Mouse (Mus musculus) stomach, embryonic 16.5 days (tissue): ENCODE results near the gene Slc6a5. TPM values are rescaled to one million over a fixed set of nuclear protein-coding genes. Genes with fewer than 3 reads are reported as not detected.
A peak's percentile ranks its signal among the peaks of the same experiment; 100 is the strongest.

Source experiments
- ATAC-seq: fragments of 200-750 bp; cut with Nextera tagmentation; 2 replicates; pipeline ENCODE4 v1.8.0; 2017; ENCODE audit warnings: moderate number of reproducible peaks, moderate TSS enrichment; ENCODE audit not compliant: insufficient read depth, low FRiP score
- H3K27ac ChIP-seq: fragments of 300-500 bp; sonication (generic); 2 replicates; pipeline ENCODE4 v1.5.1; 2014; ENCODE audit warnings: low read length
- H3K27me3 ChIP-seq: fragments of 300-500 bp; sonication (generic); 2 replicates; pipeline ENCODE4 v1.6.1; 2014; ENCODE audit warnings: low read length, control low read depth, mixed read lengths; ENCODE audit not compliant: control insufficient read depth, insufficient read depth
- H3K36me3 ChIP-seq: fragments of 300-500 bp; sonication (generic); 2 replicates; pipeline ENCODE4 v1.6.1; 2014; ENCODE audit warnings: low read length; ENCODE audit not compliant: control insufficient read depth, insufficient read depth
- H3K4me1 ChIP-seq: fragments of 300-500 bp; sonication (generic); 2 replicates; pipeline ENCODE4 v1.6.1; 2014; ENCODE audit warnings: low read length, control low read depth, mixed read lengths; ENCODE audit not compliant: control insufficient read depth, insufficient read depth
- H3K4me2 ChIP-seq: fragments of 300-500 bp; sonication (generic); 2 replicates; pipeline ENCODE4 v1.6.1; 2014; ENCODE audit warnings: low read depth, low read length, mixed read lengths
- H3K4me3 ChIP-seq: fragments of 300-500 bp; sonication (generic); replicated peaks from 2 replicates; pipeline ENCODE4 v1.5.1; 2014; ENCODE audit warnings: mild to moderate bottlenecking, low read length
- H3K9ac ChIP-seq: fragments of 300-500 bp; sonication (generic); 2 replicates; pipeline ENCODE4 v1.6.1; 2014; ENCODE audit warnings: low read length
- H3K9me3 ChIP-seq: fragments of 300-500 bp; sonication (generic); replicated peaks from 2 replicates; pipeline ENCODE4 v1.6.1; 2016; ENCODE audit warnings: low read length, control low read depth; ENCODE audit not compliant: control insufficient read depth
- WGBS: fragments of 180-500 bp; shearing (Covaris S2); extraction: QIAGEN DNeasy Blood & Tissue Kit; methylation state at CpG from one replicate; pipeline ENCODE4 v1.1.7; 2014; 5-methylcytosine and 5-hydroxymethylcytosine counted together
- polyA plus RNA-seq: library from polyadenylated mRNA; unstranded; fragments of >200 nt; fragmentation: Nextera tagmentation; extraction: Ambion mirVana; gene quantifications from 2 replicates; pipeline ENCODE4 v1.2.1, GENCODE M21; 2015

Gene Slc6a5
- polyA plus RNA-seq, 1 experiment from 2014 or later: not detected

DNA sequence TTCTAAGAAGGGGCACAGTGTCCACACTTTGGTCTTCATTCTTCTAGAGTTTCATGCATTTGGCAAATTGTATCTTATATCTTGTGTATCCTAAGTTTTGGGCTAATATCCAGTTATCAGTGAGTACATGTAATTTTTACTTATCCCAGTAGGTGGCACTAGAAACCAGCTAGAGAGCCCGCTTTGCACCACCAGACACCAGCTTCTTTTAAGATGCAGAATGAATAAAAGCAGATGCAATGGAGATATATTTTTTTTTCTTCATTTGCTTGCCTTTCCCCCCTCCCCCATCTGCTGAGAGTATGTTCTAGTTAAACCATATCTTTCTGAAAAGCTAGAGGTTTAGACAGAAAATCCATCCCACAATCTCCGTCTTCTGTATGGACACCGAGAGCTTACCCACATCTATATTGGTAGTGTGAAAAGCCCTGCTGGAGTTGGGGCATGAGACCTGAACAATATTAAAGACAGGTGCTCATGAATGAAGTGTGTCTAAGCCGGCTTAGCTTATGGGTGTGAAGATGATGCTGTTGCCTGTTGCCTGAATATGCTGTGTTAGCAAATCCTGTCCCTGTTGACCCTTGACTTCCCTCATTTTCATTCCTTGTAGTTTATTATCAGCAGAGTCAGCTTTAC, 43.7 kb downstream of the Slc6a5 start:
- ATAC-seq: no peak
- no peak overlapping the region for H3K4me2 ChIP-seq
- H3K36me3 ChIP-seq: no peaks in the 10 kb centered on the region
- no peaks in the 10 kb centered on the region for H3K27me3 ChIP-seq
- no peak overlapping the region for H3K27ac ChIP-seq
- H3K4me3 ChIP-seq: no peak overlapping the region
- no peak overlapping the region for H3K9ac ChIP-seq
- H3K4me1 ChIP-seq: no peaks in the 10 kb centered on the region
- no peaks in the 10 kb centered on the region for H3K9me3 ChIP-seq
- 53% methylated on average over 4 of the region's 4 CpGs for WGBS

- Histone ChIP-seq H3K4me1 (no peaks in the 10 kb centered on the region), H3K27me3 (no peaks in the 10 kb centered on the region), H3K27ac (no peak overlapping the region), H3K4me3 (no peak overlapping the region), H3K36me3 (no peaks in the 10 kb centered on the region), H3K9me3 (no peaks in the 10 kb centered on the region), H3K4me2 (no peak overlapping the region), H3K9ac (no peak overlapping the region)
- no peak for ATAC-seq
- WGBS: 53% methylated on average over 7 of the region's 7 CpGs
These were observed 44.9 kb downstream of the Slc6a5 start for GRCm38 (mm10) chr7:49954834-49955233.

DNA sequence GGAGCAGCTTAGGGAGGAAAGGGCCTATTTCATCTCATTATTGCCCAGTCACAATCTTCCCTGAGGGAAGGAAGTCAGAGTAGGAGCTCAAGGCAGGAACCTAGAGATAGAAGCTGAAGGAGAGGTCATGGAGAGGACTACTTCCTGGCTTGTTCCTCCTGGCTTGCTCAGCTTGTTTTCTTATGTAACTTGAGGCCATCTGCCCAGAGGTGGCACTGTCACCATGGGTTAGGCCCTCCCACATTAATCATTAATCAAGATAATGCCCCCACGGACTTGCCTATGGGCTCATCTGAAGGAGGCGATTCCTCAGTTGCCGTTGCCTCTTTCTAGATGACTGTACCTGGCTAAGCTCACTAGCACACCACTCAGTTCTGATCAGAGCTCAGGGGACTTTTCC, 47.2 kb downstream of the Slc6a5 start:
- no peaks in the 10 kb centered on the region for H3K27me3 ChIP-seq
- H3K4me2 ChIP-seq: no peak overlapping the region
- no peak overlapping the region for H3K9ac ChIP-seq
- 45% methylated on average over 3 of the region's 3 CpGs for WGBS
- H3K27ac ChIP-seq: no peak overlapping the region
- no peak overlapping the region for H3K4me3 ChIP-seq
- no peaks in the 10 kb centered on the region for H3K36me3 ChIP-seq
- ATAC-seq: no peak
- no peaks in the 10 kb centered on the region for H3K4me1 ChIP-seq
- no peaks in the 10 kb centered on the region for H3K9me3 ChIP-seq

DNA sequence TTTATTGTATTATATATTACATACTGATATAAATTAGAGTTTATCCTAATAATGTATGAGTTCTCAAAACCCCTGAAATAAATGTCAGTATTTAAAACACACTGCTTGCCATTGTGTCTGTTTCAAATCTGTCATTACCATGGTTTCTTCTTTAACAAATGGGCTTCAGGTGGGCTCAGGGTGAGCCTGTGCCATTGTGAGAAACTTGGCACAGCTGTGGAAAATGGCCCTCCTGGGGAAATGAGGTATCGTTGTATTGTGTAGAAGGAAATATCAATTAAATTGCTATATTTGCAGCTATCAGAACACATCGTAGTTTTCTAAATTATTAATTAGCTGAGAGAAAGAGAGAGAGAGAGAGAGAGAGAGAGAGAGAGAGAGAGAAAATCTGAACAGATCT, 53.8 kb downstream of the Slc6a5 start:
- Histone ChIP-seq H3K4me3 (no peak overlapping the region), H3K36me3 (no peaks in the 10 kb centered on the region), H3K9ac (no peak overlapping the region), H3K9me3 (no peaks in the 10 kb centered on the region), H3K27ac (no peak overlapping the region), H3K4me1 (no peaks in the 10 kb centered on the region), H3K27me3 (no peaks in the 10 kb centered on the region), H3K4me2 (no peak overlapping the region)
- ATAC-seq: no peak
- WGBS: 88% methylated on average over 2 of the region's 2 CpGs

DNA sequence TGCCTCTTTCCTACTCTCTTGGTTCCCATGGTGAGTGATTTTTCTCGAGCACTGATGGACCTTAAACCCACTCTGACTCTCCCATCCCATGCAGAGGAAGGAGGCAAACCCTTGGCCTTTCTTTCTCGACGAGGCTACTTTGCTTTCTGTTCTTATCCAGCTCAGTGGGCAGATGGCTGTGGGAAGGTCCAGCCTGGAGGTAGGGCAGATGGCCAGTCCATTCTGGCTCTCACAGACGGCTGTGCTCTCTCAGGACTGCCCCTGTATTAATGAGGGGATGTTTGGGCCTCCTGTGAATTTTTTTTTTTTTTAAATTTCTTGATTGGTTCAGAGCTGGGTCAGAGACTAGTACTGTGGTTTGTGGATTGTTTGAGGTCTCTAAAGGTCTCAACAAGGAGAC, 59.6 kb downstream of the Slc6a5 start:
- Histone ChIP-seq H3K4me2 (no peak overlapping the region), H3K27me3 (peaks cover 5% of the 10 kb centered on the region; the same call in 1 of the 2 replicates), H3K27ac (no peak overlapping the region), H3K4me1 (no peaks in the 10 kb centered on the region), H3K9ac (no peak overlapping the region), H3K4me3 (no peak overlapping the region), H3K9me3 (no peaks in the 10 kb centered on the region), H3K36me3 (no peaks in the 10 kb centered on the region)
- no peak for ATAC-seq
- WGBS: 53% methylated on average over 4 of the region's 4 CpGs

GRCm38 (mm10) chr7:49974841-49975440, 65.0 kb downstream of the Slc6a5 start, which contains the start of gene Nell1:
Gene Nell1 (plus strand): TSS chr7:49974864.
- peak within 1 kb of the TSS; percentile 51 for H3K4me3 ChIP-seq
- peaks cover 32% of the 10 kb centered on the region; the same call in 1 of the 2 replicates for H3K27me3 ChIP-seq
- no peaks in the 10 kb centered on the region for H3K9me3 ChIP-seq
- no peak within 1 kb of the TSS for H3K27ac ChIP-seq
- peak; percentile 26; the same call in 1 of the 2 replicates for ATAC-seq
- H3K4me1 ChIP-seq: no peaks in the 10 kb centered on the region
- under 1% methylated on average over 52 of the region's 52 CpGs for WGBS
- peak within 1 kb of the TSS; percentile 89 for H3K4me2 ChIP-seq
- H3K36me3 ChIP-seq: no peaks in the 10 kb centered on the region
- peak within 1 kb of the TSS; percentile 60 for H3K9ac ChIP-seq

DNA sequence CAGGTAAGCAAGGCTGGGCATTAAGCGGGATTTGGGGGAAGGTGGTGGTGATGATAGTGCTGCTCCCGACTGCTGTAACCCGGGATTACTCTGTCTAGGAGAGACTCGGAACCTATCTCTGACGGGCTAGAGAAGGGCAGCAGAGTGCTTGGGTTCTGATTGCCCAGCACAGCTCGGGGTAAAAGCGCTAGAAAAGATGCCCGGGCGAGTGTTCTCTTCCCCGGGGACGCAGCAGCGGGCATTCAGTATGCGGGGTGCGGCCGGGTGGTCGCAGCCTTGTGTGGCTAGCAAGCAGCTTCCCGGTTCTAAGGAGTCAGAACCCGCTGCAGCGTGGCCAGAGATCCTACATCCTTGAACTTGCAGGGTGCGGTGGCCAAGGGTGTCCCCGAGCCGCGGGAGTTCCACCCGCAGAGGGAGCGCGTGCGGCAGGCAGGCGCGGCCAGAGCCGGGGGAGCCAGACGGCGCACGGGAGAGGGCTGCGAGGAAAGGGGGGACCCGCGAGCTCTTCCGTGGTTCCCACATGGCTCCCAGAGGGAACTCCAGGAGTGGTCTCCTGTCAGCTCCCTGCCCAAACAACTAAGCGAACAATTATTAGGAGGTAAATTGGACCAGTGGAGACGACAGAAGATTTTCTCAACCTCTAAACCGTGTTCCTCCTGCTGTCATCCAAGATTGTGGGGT, 65.6 kb downstream of the Slc6a5 start:
- peaks cover 32% of the 10 kb centered on the region; the same call in 1 of the 2 replicates for H3K27me3 ChIP-seq
- no peaks in the 10 kb centered on the region for H3K36me3 ChIP-seq
- no peaks in the 10 kb centered on the region for H3K9me3 ChIP-seq
- H3K4me3 ChIP-seq: peak overlapping the region; percentile 51
- WGBS: under 1% methylated on average over 40 of the region's 40 CpGs
- ATAC-seq: peak; percentile 45; the same call in 1 of the 2 replicates
- H3K4me1 ChIP-seq: no peaks in the 10 kb centered on the region
- H3K4me2 ChIP-seq: peak overlapping the region; percentile 89
- no peak overlapping the region for H3K27ac ChIP-seq
- peak overlapping the region; percentile 60 for H3K9ac ChIP-seq

GRCm38 (mm10) chr7:49981511-49982227, 71.7 kb downstream of the Slc6a5 start:
- Histone ChIP-seq H3K9ac (no peak overlapping the region), H3K27ac (no peak overlapping the region), H3K27me3 (peaks cover 12% of the 10 kb centered on the region; the same call in 1 of the 2 replicates), H3K36me3 (no peaks in the 10 kb centered on the region), H3K9me3 (no peaks in the 10 kb centered on the region), H3K4me2 (no peak overlapping the region), H3K4me3 (no peak overlapping the region), H3K4me1 (no peaks in the 10 kb centered on the region)
- 36% methylated on average over 9 of the region's 9 CpGs for WGBS
- ATAC-seq: no peak
